Mouse (Mus musculus) neural tube, embryonic 12.5 days (tissue): ENCODE data around the gene Taf3. TPM values are rescaled to one million over a fixed set of nuclear protein-coding genes. Genes with fewer than 3 reads are reported as not detected.
A peak's percentile ranks its signal among the peaks of the same experiment; 100 is the strongest.

Experiments used
- ATAC-seq: fragments of 200-750 bp; cut with Nextera tagmentation; 2 replicates; pipeline ENCODE4 v1.8.0; 2017; ENCODE audit warnings: low read depth, mild to moderate bottlenecking, moderate TSS enrichment, moderate library complexity; ENCODE audit not compliant: low FRiP score
- H3K27ac ChIP-seq: fragments of 300-500 bp; sonication (generic); 2 replicates; pipeline ENCODE4 v1.5.1; 2016
- H3K27me3 ChIP-seq: fragments of 300-500 bp; sonication (generic); replicated peaks from 2 replicates; pipeline ENCODE4 v1.6.1; 2016; ENCODE audit warnings: mild to moderate bottlenecking
- H3K36me3 ChIP-seq: fragments of 300-500 bp; sonication (generic); 2 replicates; pipeline ENCODE4 v1.6.1; 2016; ENCODE audit warnings: mild to moderate bottlenecking
- H3K4me1 ChIP-seq: fragments of 300-500 bp; sonication (generic); 2 replicates; pipeline ENCODE4 v1.6.1; 2016
- H3K4me2 ChIP-seq: fragments of 300-500 bp; sonication (generic); replicated peaks from 2 replicates; pipeline ENCODE4 v1.6.1; 2016; ENCODE audit warnings: mild to moderate bottlenecking
- H3K4me3 ChIP-seq: fragments of 300-500 bp; sonication (generic); 2 replicates; pipeline ENCODE4 v1.5.1; 2016
- H3K9ac ChIP-seq: fragments of 300-500 bp; sonication (generic); 2 replicates; pipeline ENCODE4 v1.6.1; 2016; ENCODE audit warnings: mild to moderate bottlenecking
- H3K9me3 ChIP-seq: fragments of 300-500 bp; sonication (generic); 2 replicates; pipeline ENCODE4 v1.6.1; 2016; ENCODE audit warnings: mild to moderate bottlenecking
- WGBS: fragments of 180-500 bp; shearing (Covaris S2); methylation state at CpG from one replicate; pipeline ENCODE4 v1.1.7; 2016; 5-methylcytosine and 5-hydroxymethylcytosine counted together
- polyA plus RNA-seq: library from polyadenylated mRNA; unstranded; fragments of >200 nt; fragmentation: Nextera tagmentation; extraction: Ambion mirVana; gene quantifications from 2 replicates; pipeline ENCODE4 v1.2.1, GENCODE M21; 2016

The Taf3 gene
- polyA plus RNA-seq: 16.0 TPM in 2 replicates

DNA sequence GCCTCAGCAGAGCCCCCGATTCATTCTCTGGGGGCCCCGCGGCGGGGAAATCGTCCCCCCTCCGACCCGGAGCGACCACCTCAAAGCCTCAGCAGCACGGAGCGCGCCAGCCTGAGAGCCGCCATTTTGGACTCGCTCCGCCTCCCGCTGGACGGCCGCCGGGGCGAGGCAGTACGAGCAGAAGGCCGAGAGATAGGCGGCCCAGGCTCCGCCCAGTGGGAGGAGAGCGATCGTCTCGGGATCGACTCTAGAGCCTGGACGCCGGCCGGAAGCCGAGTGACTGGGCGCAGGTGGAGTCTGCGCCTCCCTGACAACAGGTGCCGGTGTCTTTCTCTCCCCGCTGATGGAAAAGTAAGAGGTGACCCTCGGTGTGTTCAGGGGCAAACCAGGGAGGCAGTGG is at the start of gene Taf3:
Taf3 (minus strand) TSS at position 136 of the 400 bp plus-strand sequence.
- Histone ChIP-seq H3K4me1 (peaks cover 14% of the 10 kb centered on the region), H3K4me2 (peak within 1 kb of the TSS; percentile 97), H3K9ac (peak within 1 kb of the TSS; percentile 82), H3K27me3 (no peaks in the 10 kb centered on the region), H3K27ac (peak within 1 kb of the TSS; percentile 21; the same call in 1 of the 2 replicates), H3K36me3 (no peaks in the 10 kb centered on the region), H3K9me3 (no peaks in the 10 kb centered on the region), H3K4me3 (peak within 1 kb of the TSS; percentile 94)
- WGBS: under 1% methylated on average over 36 of the region's 36 CpGs
- peak; percentile 95 for ATAC-seq

DNA sequence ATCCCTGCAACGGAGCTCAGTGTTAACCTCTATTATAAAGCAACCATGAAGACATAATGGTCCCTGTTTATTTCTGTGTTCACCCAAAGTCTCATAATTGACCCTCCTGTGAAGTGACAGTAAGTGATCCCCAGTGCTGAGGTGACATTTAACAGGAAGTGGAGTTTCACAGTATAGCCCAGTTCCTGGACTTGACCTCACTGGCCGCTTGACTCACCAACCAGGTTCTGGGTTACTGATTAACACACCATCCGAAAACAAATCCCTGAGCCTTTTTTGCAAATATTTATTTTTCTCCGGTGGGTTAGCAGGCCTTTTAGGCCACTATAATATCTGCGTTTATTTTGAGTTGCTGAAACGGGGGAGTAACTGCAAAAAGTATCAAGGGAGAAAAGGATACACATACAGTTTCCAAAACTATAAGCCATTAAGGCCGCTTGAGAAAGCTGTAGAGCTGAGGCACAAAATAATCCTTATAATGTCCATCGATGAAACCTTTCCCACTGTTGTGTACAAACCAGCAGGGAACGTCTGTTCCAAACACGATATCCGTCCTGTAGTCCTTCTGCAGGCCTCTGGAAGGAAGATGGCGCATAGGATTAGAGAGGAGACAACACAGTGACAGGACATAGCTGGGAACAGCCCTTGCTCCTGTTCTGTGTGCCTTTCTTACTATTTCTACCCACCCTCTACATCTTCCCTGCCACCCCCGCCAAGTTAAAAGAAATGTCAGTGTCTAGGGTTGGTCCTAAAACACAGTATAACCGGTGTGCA is 46.1 kb upstream of the Taf3 start:
- Histone ChIP-seq H3K4me1 (no peaks in the 10 kb centered on the region), H3K4me3 (no peak overlapping the region), H3K4me2 (no peak overlapping the region), H3K9me3 (no peaks in the 10 kb centered on the region), H3K27ac (no peak overlapping the region), H3K36me3 (peaks cover 36% of the 10 kb centered on the region), H3K9ac (no peak overlapping the region), H3K27me3 (no peaks in the 10 kb centered on the region)
- ATAC-seq: no peak
- WGBS: 89% methylated on average over 14 of the region's 14 CpGs

DNA sequence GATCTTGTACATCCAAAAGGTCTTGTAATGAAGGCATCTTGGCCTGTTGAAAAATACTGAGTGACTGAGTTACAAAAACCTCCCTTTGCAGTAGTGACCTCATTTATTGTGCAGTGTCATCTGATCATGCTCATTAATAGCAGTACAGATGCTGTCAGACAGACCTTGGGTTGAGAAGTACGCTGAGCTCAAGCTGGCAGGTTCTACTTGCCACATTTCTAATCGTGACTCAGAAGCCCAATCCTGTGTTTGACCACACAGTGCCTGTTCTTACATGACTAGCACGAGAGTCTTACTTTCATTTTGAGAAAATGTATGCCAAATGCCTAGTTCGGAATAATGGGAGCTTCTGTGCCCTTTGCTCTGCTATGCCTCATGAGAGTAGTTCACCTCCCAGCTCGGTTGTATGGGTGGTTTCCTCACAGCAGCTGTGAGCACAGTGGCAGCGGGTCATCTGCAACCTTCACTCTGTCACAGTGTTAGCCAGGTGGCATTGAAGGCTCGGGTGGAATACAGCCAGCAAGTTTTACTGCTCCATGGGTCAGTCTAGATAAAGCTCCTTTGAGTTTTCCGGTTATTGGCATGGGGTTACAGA is 39.0 kb upstream of the Taf3 start:
- no peaks in the 10 kb centered on the region for H3K27me3 ChIP-seq
- H3K9me3 ChIP-seq: no peaks in the 10 kb centered on the region
- ATAC-seq: no peak
- no peak overlapping the region for H3K27ac ChIP-seq
- H3K4me3 ChIP-seq: no peak overlapping the region
- H3K36me3 ChIP-seq: peaks cover 54% of the 10 kb centered on the region
- H3K4me2 ChIP-seq: no peak overlapping the region
- WGBS: 87% methylated on average over 8 of the region's 8 CpGs
- no peaks in the 10 kb centered on the region for H3K4me1 ChIP-seq
- H3K9ac ChIP-seq: no peak overlapping the region

DNA sequence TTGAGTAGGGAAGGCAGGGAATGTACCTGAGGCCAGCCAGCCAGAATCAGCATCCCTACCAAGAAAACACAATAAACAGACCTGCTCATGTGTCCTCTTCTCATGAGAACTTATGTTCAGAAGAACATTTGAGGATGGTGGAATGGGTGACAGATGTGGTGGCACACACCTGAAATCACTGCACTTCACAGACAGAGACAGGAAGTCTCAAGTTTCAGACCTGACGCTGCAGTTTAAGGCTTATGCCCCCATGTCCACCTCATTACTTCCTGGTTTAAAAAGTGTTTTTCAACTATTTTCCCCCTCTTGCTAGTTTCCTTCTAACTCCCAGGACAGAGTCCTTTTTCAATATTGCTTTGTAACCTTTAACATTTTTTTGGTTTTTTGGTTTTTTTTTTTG is 34.3 kb upstream of the Taf3 start:
- H3K4me3 ChIP-seq: no peak overlapping the region
- peaks cover 24% of the 10 kb centered on the region for H3K4me1 ChIP-seq
- H3K9ac ChIP-seq: no peak overlapping the region
- H3K9me3 ChIP-seq: no peaks in the 10 kb centered on the region
- H3K27me3 ChIP-seq: no peaks in the 10 kb centered on the region
- ATAC-seq: no peak
- peaks cover 21% of the 10 kb centered on the region for H3K36me3 ChIP-seq
- no peak overlapping the region for H3K4me2 ChIP-seq
- WGBS: 87% methylated on average over 1 of the region's 1 CpGs
- H3K27ac ChIP-seq: no peak overlapping the region

DNA sequence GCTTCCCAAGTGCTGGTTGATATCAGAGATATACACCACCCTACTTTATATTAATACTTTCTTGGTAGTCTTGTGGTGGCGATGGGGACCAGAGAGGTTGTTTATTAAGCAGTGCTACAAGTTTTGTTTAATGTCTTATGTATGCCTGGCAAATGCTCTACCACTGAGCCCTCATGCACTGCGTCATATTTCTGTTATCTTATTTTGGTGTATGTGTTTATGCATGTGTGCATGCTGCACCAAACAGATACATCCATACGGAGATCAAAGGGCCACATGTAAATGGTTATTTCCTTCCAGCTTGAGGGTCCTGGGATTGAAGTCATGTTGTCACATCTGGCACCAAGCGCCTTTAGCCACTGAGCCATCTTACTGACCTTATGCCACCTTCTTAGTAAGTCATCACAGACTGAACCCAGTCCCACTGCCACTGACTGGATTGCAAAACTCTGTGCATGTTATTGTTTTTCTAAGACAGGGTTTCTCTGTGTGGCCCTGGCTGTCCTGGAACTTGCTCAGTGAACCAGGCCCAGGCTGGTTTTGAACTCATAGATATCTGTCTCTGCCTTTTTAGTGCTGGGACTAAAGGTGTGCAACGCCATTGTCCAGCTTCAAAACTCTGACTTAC is 33.2 kb upstream of the Taf3 start:
- Histone ChIP-seq H3K9me3 (no peaks in the 10 kb centered on the region), H3K36me3 (peaks cover 10% of the 10 kb centered on the region; the same call in 1 of the 2 replicates), H3K27ac (no peak overlapping the region), H3K27me3 (no peaks in the 10 kb centered on the region), H3K9ac (peak overlapping the region; percentile 80; the same call in 1 of the 2 replicates), H3K4me2 (peak overlapping the region; percentile 70), H3K4me3 (no peak overlapping the region), H3K4me1 (peaks cover 24% of the 10 kb centered on the region)
- WGBS: 89% methylated on average over 5 of the region's 5 CpGs
- no peak for ATAC-seq

DNA sequence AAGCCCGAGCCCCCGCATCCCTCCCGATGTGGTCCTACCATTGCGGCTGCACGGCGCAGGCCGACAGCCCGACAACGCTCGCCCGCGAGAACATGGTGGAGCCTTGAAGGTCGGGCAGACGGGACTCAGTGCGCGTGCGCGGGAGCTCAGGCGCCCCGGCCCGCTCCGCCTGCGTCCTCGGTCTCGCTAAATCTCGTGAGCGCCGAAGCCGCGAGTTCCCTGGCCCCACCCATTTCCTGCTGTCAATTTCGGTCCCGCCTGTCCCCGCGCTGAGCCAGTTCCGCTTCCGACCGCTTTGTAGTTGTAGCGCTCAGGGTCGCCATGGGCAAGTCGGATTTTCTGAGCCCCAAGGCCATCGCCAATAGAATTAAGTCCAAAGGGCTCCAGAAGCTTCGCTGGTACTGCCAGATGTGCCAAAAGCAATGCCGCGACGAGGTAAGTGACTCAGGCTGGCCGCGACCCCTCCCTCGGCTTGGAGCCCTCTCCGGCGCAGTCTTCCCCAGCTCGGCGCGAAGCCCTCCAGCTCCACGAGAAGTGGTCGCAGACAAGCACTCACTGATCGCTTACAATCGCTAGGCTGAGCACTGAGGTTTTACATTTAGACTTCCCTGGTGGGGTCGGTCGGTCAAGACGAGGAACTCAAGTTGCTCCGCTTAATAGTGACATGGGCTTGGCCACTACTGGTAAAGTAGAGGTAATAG is 32.1 kb upstream of the Taf3 start, which contains the start of the genes Atp5c1 and Kin:
Atp5c1 (minus strand) TSS at position 201 of the 701 bp plus-strand sequence.
Kin (plus strand) TSS at position 284 of the 701 bp plus-strand sequence.
- peak within 1 kb of the TSS; percentile 83 for H3K4me3 ChIP-seq
- WGBS: under 1% methylated on average over 61 of the region's 61 CpGs
- ATAC-seq: peak; percentile 97
- H3K9ac ChIP-seq: peak within 1 kb of the TSS; percentile 96
- peak within 1 kb of the TSS; percentile 70 for H3K4me2 ChIP-seq
- peaks cover 8% of the 10 kb centered on the region; the same call in 1 of the 2 replicates for H3K36me3 ChIP-seq
- H3K27me3 ChIP-seq: no peaks in the 10 kb centered on the region
- no peaks in the 10 kb centered on the region for H3K9me3 ChIP-seq
- H3K4me1 ChIP-seq: peaks cover 24% of the 10 kb centered on the region
- H3K27ac ChIP-seq: peak within 1 kb of the TSS; percentile 88

DNA sequence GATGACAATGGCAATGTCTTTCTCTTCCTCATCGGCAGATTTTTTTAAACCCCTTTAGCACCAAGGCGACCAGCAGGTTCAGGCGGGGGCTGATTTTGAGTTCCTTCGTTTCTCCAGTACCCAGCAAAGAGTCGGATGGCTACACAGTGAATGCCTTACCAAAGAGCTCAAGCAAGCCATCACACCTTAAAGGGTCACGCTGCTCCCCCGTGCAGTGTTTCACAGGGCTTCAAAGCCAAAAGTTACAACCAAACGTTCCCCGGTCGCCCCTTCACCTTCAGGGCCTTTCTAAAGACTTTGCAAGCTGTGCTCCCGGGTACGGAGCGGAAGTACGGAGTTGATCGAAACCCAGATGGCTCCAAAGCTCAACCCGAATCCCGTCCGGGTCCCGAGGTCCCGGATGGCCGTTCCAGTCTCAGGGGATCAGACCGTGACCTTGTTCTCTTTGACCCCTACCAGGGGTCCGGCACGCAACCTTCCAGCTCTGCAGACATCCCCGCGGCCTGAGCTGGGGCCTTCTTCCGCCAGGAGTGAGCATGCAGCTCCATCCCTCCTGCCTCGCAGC is 31.4 kb upstream of the Taf3 start:
- peaks cover 12% of the 10 kb centered on the region; the same call in 1 of the 2 replicates for H3K36me3 ChIP-seq
- peaks cover 24% of the 10 kb centered on the region for H3K4me1 ChIP-seq
- peak overlapping the region; percentile 96 for H3K9ac ChIP-seq
- peak overlapping the region; percentile 70 for H3K4me2 ChIP-seq
- peak overlapping the region; percentile 83 for H3K4me3 ChIP-seq
- under 1% methylated on average over 28 of the region's 28 CpGs for WGBS
- no peak; the same call in 1 of the 2 replicates for ATAC-seq
- H3K9me3 ChIP-seq: no peaks in the 10 kb centered on the region
- H3K27me3 ChIP-seq: no peaks in the 10 kb centered on the region
- peak overlapping the region; percentile 88 for H3K27ac ChIP-seq

DNA sequence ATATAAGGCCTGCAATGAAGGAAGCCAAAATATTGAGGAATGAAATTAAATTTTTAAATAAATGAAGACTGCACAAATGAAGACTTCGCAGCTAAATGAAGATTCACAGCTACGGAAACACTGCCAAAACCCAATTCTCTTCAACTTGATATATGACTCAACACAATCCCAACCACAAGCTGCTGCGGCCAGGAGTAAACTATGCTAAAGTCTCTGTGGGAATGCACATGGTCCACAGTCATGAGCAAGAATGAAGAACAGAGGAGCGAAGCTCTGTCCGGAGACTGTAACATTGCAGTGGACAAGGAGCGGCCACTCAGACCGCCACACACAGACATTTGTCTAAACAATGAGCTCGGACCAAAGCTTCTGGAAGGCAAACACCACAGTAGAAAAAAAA is 28.3 kb upstream of the Taf3 start:
- no peak overlapping the region for H3K9ac ChIP-seq
- H3K4me1 ChIP-seq: peaks cover 22% of the 10 kb centered on the region
- no peak overlapping the region for H3K27ac ChIP-seq
- peaks cover 14% of the 10 kb centered on the region for H3K36me3 ChIP-seq
- H3K9me3 ChIP-seq: no peaks in the 10 kb centered on the region
- 87% methylated on average over 8 of the region's 8 CpGs for WGBS
- ATAC-seq: no peak
- no peak overlapping the region for H3K4me2 ChIP-seq
- H3K4me3 ChIP-seq: no peak overlapping the region
- H3K27me3 ChIP-seq: no peaks in the 10 kb centered on the region

DNA sequence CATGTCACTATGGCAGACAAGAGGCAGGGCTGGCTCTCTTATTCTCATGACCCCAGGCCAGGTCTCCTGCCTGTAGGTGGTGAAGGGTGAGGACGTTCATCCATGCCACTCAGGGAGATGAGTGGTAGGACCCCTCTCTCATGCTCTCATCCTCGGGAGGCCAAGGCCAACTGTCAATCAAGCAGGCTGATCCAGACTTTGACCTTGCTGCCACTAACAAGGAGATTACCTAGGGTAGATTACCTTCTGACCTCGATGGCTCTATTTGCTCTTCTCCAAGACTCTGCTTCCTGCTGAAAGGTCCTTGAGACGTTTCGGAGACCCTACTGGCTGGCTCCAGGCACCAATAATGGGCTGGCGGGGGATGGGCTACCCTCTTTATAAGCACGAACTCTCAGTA is 26.1 kb upstream of the Taf3 start:
- peaks cover 14% of the 10 kb centered on the region for H3K36me3 ChIP-seq
- H3K27me3 ChIP-seq: no peaks in the 10 kb centered on the region
- no peak overlapping the region for H3K27ac ChIP-seq
- no peak overlapping the region for H3K4me2 ChIP-seq
- H3K9ac ChIP-seq: no peak overlapping the region
- WGBS: 92% methylated on average over 7 of the region's 7 CpGs
- peaks cover 16% of the 10 kb centered on the region for H3K4me1 ChIP-seq
- ATAC-seq: no peak
- no peak overlapping the region for H3K4me3 ChIP-seq
- no peaks in the 10 kb centered on the region for H3K9me3 ChIP-seq

DNA sequence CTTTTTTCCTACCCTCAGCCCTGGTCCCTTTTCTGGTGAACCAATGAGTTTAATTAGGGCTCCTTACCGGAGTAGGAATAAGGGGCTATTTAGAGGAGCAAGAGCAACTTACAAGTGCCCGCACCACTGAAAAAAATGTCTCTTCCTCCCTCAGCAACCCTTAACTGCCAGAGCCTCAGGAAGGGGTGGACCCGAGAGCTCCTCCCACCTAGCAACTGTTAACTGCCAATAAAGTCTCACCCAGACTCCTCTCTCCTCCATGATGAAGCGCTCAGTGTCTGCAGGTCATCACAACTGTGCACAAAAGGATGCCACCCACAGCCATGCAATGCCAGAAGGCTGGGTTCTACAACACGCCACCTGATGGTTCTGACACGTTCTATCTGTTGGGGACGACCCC is 23.4 kb upstream of the Taf3 start:
- Histone ChIP-seq H3K27ac (no peak overlapping the region), H3K4me1 (no peaks in the 10 kb centered on the region), H3K4me3 (no peak overlapping the region), H3K27me3 (no peaks in the 10 kb centered on the region), H3K9ac (no peak overlapping the region), H3K36me3 (peaks cover 35% of the 10 kb centered on the region), H3K9me3 (no peaks in the 10 kb centered on the region), H3K4me2 (no peak overlapping the region)
- 64% methylated on average over 7 of the region's 7 CpGs for WGBS
- ATAC-seq: no peak

DNA sequence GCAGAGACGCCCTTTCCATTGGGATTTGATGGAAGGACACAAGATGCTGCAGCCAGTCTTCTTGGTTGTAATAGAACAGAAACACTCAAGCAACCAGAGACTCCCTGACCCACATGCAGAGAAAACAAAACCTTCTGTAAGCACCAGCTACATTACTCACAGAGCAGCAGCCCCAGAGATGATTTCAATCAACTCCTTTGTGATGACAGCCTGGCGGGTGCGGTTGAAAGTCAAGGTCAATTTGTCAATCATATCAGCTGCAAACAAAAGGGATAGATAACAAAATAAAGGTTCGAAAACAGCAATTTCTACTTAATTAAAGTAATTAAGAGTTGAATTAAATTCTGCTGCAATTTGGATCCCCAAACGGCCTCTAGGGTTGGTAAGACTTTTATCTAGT is 10.4 kb upstream of the Taf3 start:
- H3K27me3 ChIP-seq: no peaks in the 10 kb centered on the region
- H3K4me1 ChIP-seq: no peaks in the 10 kb centered on the region
- H3K4me2 ChIP-seq: no peak overlapping the region
- WGBS: 90% methylated on average over 5 of the region's 5 CpGs
- ATAC-seq: no peak
- peaks cover 81% of the 10 kb centered on the region for H3K36me3 ChIP-seq
- H3K27ac ChIP-seq: no peak overlapping the region
- H3K9ac ChIP-seq: no peak overlapping the region
- no peaks in the 10 kb centered on the region for H3K9me3 ChIP-seq
- H3K4me3 ChIP-seq: no peak overlapping the region
